Comparison of ENCODE assay signal across 23 mouse cellular contexts in genomic region chr1:184951758-184952157, GRCm38 (mm10). TPM values are rescaled to one million over a fixed set of nuclear protein-coding genes. Genes with fewer than 3 reads are reported as not detected.
"Had no signal": no experiment of that assay in that cellular context is flagged by ENCODE, and none has a peak within 500 bp of the region (broad histone marks: within the 10 kb centered on the region; RNA-seq: fewer than 3 reads in every experiment).

No protein-coding gene starts in this region.

- ATAC-seq: liver, postnatal 0 days; lung, postnatal 0 days; midbrain, embryonic 15.5 days had no signal

- H3K4me2 ChIP-seq: kidney, embryonic 15.5 days; limb, embryonic 12.5 days; limb, embryonic 15.5 days; liver, embryonic 11.5 days; lung, embryonic 14.5 days; midbrain, embryonic 12.5 days; midbrain, embryonic 15.5 days; neural tube, embryonic 12.5 days; neural tube, embryonic 15.5 days had no signal

- H3K9ac ChIP-seq: kidney, embryonic 15.5 days; limb, embryonic 12.5 days; limb, embryonic 15.5 days; liver, embryonic 14.5 days; liver, postnatal 0 days; lung, embryonic 14.5 days; midbrain, embryonic 12.5 days; midbrain, embryonic 15.5 days; neural tube, embryonic 12.5 days; neural tube, embryonic 15.5 days had no signal

- H3K27me3 ChIP-seq: kidney, embryonic 15.5 days; limb, embryonic 12.5 days; limb, embryonic 15.5 days; midbrain, embryonic 12.5 days; midbrain, embryonic 15.5 days; neural tube, embryonic 12.5 days; neural tube, embryonic 15.5 days had no signal

- H3K27ac ChIP-seq: kidney, embryonic 15.5 days; left cerebral cortex, adult 2 months; limb, embryonic 12.5 days; limb, embryonic 15.5 days; liver, embryonic 14.5 days; macrophage; midbrain, embryonic 12.5 days; midbrain, embryonic 15.5 days; neural tube, embryonic 12.5 days; neural tube, embryonic 15.5 days; stomach, postnatal 0 days had no signal

- H3K4me3 ChIP-seq: kidney, embryonic 15.5 days; left cerebral cortex, adult 2 months; limb, embryonic 12.5 days; limb, embryonic 15.5 days; midbrain, embryonic 12.5 days; midbrain, embryonic 15.5 days; neural tube, embryonic 12.5 days; neural tube, embryonic 15.5 days had no signal

- H3K36me3 ChIP-seq: kidney, embryonic 15.5 days; limb, embryonic 12.5 days; limb, embryonic 15.5 days; midbrain, embryonic 12.5 days; midbrain, embryonic 15.5 days; neural tube, embryonic 12.5 days; neural tube, embryonic 15.5 days had no signal

- H3K9me3 ChIP-seq: kidney, embryonic 15.5 days; limb, embryonic 15.5 days had no signal

- H3K4me1 ChIP-seq: kidney, embryonic 15.5 days; limb, embryonic 12.5 days; limb, embryonic 15.5 days; midbrain, embryonic 12.5 days; midbrain, embryonic 15.5 days; neural tube, embryonic 12.5 days had no signal

- DNase-seq: kidney, adult 8-10 months; kidney, postnatal 10 days; kidney, postnatal 36 days; liver, postnatal 0 days; lung, embryonic 14.5 days; right cerebral cortex, postnatal 14 days; right cerebral cortex, postnatal 4 days; thymus, adult 2 months; thymus, postnatal 14 days; thymus, postnatal 4 days had no signal

RNA-seq across cellular contexts. Expression of gene Mark1, which starts 47.6 kb away (rescaled TPM):
- polyA plus RNA-seq: macrophage had no signal
